Mouse (Mus musculus) spleen, postnatal 10 days (tissue): ENCODE data around the gene Mef2a.
A peak's percentile ranks its signal among the peaks of the same experiment; 100 is the strongest.

Experiments used
- DNase-seq, 2 experiments: peaks; one replicate each; pipeline ENCODE4 v3.0.0; 2021 to 2022; ENCODE audit warnings: low spot score in 2 of 2

Gene Mef2a

DNA sequence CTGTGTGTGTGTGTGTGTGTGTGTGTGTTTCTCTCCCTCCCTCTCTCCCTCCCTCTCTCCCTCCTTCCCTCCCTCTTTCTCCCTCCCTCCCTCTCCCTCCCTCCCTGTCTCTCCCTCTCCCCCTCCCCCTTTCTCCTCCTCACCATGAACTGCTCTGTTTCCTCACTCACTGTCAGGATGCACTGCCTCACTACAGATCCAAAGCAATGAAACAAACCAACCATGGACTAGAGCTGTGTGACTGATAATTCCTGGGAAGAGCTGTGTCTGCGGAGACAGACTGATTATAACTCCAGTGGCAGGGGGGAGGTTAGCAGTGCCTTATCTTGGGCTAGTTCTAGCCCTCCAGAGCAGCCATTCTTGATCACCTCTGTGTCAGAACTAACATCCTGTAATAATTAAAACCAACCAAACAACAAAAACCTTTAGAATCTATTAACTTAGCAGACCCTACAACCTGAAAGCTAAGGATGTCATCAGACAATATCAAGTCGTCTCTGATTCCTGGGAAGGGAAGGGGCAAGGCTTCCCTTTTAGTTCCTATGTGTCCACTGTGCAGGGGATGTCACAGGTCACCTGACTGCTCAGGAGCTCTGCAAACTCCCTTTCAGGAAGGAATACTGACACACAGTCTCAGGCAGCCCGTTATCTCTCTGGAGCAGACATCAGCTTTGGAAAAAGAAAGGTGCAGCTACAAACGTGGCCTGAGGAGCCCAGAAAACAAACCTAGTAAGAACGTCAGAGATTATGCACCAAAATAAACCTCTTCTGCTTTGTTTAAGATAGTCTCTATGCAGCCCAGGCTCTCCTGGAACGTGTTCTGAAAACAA lies 162.4 kb downstream of the Mef2a start:
- no peak for DNase-seq

DNA sequence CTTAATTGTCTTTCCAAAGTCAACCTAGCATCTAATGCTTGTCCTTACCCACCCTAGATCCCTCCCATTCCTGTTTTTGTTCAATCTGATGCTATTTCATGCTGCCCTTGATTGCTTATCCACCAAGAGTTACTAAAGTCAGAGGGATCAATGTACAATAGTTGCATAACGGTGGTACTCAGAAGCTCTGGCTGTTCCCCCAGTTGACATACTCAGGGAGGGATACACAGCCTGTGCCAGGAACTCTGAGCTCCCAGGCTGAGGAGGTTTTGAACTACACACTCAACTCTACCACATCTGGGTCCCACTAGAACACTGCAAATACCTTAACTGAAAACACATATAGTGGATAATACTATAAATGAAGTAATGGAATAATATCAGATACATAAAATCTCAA lies 164.3 kb downstream of the Mef2a start:
- DNase-seq = no peak

DNA sequence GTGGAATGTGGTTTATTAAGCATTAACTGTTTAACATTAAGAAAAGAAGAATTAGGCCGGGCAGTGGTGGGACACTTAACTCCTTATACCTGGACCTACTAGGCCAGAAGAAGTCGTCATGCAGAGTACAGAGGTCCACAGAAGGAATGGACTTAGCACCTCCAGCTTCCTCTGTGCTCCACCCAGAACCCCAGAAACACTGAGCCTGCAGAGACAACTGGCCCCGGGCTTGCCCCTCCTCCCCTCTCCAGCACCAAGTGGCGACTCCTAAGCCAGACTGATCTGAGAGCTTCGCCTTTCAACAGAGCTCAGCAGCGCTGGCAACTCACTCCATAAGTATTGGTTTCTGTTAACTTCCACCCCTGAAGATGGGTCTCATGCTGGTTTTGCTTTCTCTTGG lies 165.0 kb downstream of the Mef2a start:
- DNase-seq = no peak

DNA sequence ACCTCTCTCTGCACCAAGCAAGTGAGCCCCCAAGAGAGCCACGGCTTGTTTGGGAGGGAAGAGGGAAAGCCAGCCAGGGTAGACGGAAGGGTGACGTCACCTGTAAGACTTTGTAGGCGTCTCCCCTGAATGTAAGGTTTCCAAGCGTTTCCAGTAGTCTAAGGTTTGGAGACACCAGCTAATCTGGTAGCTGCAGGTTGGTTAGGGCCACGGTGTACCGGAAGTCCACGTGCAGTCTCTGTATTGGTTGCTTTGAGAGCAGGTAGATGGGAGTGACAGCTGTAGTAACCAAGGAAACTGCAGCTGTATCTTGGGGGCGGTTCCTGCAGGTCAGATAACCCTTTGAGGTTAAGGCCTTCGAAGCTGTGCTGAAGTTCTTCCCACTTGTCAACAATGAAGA lies 166.2 kb downstream of the Mef2a start:
- no peak for DNase-seq

DNA sequence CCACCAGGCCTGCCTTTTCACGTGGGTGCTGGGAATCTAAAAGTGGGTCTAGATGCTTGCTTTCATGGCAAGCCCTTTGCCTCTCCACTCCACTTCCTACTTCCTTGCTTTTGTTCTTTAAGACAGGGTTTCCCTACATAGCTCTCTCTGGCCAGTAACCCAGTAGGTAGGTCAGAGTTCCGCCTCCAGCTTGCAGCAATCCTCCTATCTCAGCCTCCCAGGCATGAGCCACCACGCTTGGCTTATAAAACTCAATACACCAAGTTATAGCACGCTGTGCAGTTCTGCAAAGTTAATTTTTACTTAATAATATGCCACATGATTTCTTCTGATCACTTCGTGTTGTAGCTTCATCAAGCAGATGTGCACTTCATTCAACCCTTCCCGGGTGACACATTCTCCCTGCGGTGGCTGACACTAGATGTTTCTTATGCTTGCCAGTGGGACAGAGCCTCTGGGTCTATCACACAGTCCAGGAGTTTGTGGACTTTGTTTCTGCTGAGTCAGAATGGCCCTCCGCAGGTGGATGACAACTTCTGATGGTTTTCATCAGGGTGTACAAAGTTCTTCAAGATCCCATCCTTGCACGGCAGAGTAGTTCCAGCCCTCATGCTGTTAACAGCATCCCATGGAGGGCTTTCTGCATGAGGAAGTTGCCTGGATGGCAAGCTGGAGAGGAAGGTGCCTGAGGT lies 166.8 kb downstream of the Mef2a start:
- DNase-seq = no peak

DNA sequence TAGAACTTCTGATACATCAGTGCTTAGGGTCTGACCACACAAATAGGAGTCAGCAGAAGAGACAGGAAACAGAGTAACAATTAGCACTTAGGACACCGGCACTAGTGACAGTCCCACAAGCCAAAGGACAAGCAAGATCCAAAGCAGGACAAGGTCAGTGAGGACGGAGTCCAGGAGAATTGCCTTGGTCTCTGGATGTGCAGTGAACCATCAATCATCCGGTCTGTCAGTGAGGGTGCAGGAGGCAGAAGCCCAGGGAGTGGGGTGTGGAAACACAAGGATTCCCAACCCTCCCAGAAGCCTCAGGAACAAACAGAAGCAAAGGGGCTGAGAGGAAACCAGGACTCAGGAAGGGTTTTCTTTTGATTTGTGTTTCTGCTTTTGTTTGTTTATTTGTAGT lies 169.0 kb downstream of the Mef2a start:
- DNase-seq = no peak

DNA sequence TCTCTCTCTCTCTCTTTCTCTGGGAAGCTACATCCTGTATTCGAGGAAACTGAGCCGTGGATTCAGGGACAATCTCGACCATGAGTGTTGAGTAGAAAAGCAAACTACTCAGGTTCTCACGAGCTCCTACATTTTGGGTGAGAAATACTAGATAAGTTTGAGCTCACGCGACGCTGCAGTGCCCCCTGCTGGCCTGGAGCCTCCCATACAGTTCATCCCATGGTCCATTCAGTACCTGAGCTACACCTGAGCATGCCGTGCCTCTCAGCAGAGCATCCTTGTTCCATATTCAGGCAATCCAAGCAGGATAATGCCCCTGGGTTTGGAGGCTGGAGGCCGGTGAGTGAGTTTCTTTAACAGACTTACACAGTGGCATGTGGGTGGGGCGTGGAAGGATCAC lies 173.2 kb downstream of the Mef2a start:
- peak in 1 of 2 experiments; percentile 66 for DNase-seq

DNA sequence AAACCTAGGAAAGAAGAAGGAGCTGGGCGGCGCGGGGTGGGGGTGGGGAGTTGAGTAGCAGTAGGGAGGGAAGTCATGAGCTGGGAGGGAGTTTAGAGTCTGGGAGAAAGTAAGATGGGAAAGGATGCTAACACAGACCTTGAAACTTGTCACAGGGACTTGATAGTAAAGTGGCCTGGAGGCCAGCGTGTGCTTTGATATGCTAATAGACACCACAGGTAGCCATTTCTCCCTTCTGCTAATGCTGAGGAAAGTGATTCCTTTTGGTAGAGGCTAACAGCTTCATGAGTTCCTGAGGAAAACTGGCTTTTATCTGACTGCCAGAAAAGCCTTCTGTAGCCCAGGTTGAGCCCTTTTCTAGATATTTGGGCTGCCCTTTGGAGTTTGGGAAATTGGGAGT lies 188.9 kb downstream of the Mef2a start:
- DNase-seq = no peak
